Mouse (Mus musculus) retina, postnatal 7 days (tissue): ENCODE measurements around the gene Oxgr1.
"Not testable (repeated sequence)": the region's sequence is repeated elsewhere in the genome, so short reads cannot be mapped to it uniquely, and the experiment has no call there.

Experiments
- DNase-seq: peaks from one replicate; pipeline ENCODE4 v3.0.0-alpha.2; 2012; ENCODE audit warnings: low read depth, low spot score

Oxgr1 gene

DNA sequence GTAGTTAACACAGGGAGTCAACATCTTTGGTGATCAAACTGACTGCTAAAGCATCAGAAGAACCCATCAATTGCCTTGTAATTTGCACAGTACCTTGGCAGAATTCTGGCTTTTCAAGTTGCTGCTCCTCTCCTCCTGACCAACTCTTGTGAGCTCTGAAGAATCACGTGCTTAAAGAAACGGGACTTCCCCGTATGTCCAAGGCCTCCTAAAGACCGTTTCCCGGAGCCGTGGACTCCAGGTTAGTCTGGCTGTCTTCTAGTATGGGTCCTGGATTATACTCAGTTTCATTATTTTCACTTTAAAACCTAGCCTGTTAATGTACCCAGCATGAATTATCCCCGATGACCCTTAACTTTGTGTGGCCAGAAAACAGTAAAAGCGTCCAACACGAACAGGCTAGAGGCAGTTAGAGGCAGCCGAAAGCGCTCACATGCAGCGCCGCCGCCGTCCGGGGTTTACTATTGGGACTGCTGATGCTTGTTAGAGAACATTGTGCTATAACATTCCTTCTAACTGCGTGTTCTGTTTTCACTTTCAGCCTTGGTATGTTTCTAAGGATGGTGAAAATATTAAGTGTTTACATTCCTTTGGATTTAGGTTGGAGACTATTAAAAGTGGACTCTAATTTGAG is at the start of gene Oxgr1:
TSS of gene Oxgr1 (minus strand) at position 249 of the 634 bp plus-strand sequence.
- no peak for DNase-seq

DNA sequence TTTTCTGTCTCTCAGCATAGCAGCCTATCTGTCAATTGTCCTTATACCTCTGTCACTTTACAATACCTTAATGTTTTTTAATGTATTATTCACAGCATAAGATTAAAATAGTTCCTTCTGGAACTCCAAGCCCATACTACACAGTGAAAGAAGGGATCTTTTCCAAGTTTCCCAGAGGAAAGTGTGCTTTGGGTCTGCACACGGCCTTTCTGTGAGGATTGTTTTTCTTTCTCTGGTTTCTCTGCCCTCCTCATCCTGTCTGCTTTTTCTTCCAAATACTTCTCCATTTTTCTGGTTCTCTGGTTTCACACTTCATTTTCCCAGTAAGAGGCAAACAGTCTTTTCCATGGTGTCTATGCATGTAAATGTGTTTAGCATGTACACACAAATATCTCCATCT is 48.2 kb upstream of the Oxgr1 start:
- no peak for DNase-seq

DNA sequence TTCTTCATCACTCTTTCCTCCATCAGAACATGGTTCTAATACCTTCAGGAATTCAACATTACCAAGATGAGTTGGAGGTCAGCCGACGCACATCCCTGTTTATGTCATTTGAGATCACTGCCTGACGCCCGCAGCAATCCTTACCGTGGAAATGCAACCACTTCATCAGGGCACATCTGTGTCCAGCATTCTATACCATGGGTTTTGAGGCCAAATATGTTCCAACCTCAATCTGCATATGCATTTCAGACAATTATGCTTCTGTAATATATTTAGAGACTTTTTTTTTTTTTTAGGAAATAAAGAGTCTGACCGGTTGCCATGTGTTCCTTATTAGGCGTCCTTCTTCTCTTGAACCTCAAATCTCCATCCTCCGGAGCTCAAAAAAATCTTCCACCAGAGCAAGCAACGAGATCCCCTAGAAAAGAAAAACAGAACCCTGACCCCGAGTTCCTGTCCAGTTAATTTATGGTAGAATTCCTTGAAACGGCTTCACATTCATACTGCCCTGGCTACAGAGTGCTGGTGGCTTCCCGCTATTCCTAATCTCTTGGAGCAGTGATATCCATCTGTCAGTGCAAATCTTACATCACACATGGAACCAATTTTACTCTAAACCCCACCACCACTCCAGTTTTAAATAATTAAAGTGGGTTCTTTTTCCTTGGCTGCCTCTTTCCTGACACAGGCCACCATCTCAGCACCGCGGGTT is 47.6 kb upstream of the Oxgr1 start:
- no peak for DNase-seq

DNA sequence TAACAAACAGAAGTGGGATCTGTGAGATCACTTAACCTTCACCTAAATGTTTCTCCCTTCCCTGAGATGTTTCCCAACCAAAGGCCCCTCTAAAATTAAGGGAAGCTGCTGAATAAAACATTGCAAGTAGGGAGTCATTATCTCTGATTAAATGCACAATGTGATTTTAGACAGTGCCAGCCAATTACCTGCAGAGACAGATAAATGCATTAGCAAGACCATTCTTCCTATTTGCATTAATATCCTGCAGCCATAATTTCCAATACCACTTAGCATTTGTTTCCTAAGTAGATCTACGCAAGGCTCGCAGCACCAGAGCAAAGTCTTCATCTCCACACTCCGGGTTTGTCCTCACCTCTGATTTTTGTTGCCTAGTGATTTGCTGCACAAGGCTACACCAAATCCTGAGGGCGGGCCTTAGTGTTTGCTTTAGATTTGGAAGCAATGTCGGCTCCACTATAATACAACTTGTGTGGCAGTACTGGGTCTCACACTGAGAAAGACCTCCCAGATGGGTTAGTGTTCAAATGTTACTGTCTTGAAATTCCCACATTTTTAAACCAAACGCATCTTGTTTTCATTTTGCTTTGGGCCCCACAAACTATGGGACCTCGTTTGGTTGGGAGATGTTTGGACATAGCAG is 46.9 kb upstream of the Oxgr1 start:
- no peak for DNase-seq

DNA sequence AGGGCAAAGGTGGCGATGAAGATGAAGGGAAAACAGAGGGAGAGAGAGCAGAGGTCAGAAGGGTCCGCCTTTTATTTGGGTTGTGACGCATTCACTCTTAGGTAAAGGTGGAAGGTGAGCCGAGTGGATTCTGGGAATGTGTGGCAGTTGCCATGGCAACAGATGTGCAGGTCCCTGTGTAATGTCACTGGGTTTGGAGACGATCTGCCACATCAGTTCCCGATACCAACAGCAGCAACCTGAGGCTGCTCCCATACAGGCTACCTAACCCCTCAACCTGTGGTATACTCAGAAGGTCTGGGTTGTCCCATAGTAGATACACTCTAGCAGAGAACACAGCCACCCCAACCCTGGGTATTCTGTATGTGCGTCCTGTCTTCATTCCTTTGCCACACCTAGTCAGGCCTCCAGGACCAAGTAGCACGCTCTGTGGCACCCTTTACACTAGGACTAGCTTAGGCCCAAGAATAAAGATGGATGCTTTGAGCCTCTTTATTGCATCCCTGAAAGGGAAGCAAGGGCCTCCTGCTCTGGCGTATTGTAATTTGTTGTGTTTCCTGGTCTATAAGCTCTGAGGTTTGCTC is 41.9 kb upstream of the Oxgr1 start:
- DNase-seq, result no peak

DNA sequence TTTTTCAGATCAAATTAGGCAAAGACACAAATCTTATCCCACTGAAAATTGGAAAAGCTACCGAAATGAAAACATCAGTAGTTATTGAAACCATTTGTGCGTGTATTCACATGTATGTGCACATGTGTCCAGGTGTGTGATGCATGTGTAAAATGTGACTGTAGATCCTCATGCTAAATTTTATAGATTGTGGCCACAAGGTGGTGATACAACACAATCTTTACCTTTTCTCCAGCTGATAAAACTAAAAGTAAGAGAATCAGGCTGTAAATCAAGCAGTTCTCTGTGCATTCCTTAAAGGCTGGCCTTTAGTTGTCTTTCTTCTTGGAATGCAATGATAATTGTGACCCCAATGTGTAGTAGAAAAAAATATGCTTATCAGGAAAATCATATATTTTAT is 34.0 kb upstream of the Oxgr1 start:
- DNase-seq, result peak; percentile 24

DNA sequence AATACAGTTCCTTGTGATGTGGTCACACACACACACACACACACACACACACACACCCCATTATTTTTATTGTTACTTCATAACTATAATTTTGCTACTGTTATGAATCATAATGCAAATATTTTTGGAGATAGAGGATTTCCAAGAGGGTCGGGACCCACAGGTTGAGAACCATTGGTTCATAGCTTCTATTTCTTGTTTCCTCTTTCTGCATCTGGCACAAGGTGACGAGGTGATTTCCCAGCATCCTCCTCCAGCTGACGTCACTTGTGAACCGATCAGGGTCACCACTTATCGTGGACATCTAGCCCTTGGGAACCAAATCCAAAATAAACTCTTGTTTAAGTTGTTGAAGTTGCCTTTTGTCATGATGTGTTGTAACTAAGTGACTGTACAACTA is 33.5 kb upstream of the Oxgr1 start:
- DNase-seq, result no peak

- DNase-seq, result no peak
These were observed 32.0 kb upstream of the Oxgr1 start for GRCm38 (mm10) chr14:120074231-120074630.

DNA sequence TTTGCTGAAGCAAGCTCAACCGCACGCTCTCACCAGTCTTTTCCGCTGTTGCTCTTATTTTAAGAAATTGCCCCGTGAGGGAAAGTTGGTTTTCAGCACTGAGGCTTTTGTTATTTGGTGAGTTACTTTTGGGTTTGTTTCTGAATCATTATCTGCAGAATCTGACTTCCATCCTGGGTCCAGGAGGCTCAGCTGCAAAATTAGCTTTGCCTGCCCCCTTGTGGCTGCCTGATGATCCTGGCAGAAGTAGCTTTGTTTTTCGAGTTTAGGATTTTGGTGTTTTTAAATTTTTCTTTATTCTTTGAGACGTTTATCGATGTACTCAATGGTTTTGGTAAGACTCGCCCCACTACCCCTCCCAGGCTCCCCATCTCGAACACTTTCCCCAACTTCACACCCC is 18.9 kb upstream of the Oxgr1 start:
- peak; percentile 25 for DNase-seq

DNA sequence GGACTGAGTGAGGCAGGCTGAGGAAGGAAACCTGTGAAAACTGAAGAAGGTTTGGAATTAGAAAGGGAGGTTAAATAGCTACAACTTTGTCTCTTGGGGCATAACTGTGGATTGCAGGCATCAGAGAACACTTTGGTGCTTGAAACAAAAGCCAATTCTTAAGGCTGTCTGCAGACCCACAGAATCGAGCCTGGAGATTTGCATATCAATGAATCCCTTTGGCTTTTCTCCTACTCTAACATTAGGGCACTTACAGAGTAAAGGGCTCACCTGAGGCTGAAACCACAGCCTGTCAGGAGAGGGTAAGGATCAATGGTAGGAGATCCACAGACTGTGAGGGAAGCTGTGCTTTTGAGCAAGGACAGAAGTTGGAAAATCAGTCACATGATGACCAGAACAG is 8.8 kb downstream of the Oxgr1 start:
- DNase-seq, result no peak

DNA sequence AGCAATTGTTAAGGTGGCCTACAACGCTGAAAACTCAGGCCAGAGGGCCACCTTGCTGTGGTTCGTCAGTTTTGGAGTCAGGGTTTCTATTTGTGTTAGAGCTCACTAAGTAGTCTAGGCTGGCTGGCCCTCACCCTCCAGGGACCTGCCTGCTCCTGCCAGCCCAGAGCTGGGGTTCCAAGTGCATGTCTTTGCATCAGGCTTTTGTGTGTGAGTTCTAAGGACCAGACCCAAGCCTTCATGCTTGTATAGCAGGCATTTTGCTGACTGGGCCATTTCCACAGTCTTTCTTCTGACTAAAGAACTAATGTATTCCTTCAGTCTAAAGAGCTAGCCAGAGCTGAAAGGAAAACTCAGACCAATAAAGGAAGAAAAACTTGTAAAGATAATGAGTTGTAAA is 22.3 kb downstream of the Oxgr1 start:
- DNase-seq, result no peak

DNA sequence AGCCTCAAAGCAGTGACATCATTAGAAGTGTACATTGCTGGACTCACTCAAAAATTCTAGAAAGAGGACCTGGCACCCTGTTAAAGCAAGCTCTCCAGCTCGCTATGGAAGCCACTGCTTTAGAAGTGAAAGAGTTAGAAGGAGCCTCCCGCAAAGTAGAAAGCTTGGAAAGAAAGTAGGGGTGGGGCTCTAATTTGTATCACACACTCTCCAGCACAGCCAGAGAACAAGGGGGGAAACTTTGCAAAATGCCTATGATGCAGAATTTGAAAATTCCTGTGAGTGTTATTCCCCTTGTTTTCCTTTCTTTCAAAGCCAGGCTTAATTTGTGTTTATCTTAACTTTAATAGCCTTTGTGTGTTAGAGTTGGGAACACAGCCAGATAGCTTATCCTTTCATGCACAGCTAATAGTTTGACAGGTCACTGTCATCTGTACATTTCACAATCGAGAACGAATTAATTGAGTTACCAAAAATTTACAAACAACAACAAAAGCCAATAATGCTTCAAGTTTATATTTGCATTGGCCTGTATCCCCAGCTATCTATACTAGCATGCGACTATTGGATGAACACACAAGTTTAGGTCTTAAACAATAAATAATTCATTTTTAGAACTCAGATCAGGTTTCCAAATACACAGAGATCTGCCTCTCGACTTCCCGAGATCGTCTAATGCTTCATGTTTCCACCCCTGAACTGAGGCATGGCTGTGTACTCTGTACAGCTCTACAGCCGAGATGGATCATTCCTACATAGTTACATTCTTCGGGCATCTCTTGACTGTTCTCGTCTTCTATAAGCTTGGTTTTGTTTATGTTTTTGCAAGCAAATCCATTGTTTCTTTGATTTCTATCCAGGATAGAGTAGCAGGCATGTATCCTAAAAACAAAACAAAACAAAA is 32.0 kb downstream of the Oxgr1 start:
- no peak for DNase-seq

GRCm38 (mm10) chr14:120005153-120005552 is 37.1 kb downstream of the Oxgr1 start:
- DNase-seq, result no peak

DNA sequence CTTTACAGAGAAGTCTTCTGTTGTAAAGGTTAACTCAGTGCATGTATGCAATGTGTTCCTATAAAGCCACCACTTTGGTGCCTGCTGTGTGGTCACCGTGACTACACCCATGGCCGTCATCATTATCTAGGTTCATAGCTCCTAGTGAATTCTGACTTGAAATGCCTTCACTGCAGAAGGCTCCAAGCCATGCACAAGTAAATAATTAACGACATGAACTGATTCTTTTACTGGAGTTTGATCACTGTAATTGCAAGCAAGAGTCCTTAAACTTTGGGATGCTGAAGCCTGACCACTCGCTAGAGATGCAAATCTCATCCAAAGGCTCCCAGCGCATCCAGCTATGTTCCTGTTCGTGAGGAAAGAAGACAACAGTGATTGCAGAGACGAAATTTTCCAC is 38.6 kb downstream of the Oxgr1 start:
- DNase-seq, result no peak

DNA sequence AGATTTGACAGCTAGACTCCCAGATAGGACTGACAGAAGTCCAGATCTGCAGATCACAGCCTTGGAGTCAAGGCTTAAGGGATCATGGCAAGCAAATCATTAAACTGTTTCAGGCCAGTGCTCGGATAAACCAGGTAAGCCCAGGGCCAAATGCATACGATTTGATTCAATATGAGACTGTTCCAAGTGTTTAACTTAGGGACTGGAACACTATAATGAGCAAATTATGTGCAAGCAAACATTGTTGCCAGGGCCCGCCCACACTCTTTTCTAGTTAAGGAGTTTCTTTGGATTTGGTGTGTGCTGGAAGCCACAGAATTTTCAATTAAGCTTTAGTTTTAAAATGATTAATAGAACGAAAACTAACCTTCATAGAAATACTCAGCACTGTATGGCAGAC is 39.6 kb downstream of the Oxgr1 start:
- no peak for DNase-seq

GRCm38 (mm10) chr14:119989651-119990050 is 52.6 kb downstream of the Oxgr1 start:
- no peak for DNase-seq

DNA sequence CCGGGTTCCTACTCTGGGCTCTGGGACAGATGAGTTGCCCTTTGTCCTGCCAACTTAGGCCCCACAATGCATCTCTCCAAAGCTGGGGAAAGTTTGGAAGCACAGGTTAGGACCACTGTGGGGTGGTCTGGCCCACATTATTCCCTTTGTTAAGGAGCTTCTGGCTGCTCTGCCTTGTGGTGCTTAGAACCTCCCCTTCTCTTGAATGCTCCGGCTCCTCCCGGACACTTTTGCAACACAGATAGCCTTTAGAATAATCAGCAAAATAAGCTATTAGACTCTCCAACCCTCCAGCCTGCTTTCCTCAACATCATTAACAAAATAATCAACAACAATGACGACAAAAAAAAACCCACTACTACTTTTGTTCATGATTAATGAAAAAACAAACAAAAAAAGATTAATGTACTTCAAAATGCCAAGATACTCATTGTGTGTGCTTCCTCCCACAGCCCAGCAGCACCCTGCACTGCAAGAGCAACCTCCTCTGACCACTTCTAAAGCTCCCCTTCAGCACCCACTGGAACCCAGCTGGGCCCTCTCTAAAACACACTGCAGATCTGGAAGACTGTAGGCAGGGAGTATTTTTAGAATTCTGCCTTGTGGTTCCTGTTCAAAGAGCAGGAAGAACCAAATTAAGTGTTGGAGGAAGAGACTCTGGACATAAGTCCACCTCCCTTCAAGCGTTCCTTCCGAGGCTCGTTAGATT is 53.1 kb downstream of the Oxgr1 start:
- no peak for DNase-seq

DNA sequence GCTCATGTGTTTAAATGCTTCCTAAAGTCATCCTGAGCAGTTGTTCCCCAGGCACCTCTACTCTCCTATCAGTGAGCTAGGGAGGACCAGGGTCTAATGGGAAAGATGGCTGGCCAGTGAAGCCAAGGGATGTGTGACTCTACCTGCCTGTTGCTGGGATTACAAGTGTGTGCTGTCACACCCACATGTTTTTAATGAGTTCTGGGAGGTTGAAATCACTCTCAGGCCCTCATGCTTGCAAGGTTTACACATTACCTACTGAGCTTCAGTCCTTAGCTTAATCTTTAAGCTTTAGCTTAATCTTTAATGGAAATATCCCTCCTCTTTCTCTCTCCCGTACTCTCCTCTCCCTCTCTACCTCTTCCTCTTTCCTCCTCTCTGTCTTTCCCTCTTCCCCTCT is 55.0 kb downstream of the Oxgr1 start:
- DNase-seq, result no peak

DNA sequence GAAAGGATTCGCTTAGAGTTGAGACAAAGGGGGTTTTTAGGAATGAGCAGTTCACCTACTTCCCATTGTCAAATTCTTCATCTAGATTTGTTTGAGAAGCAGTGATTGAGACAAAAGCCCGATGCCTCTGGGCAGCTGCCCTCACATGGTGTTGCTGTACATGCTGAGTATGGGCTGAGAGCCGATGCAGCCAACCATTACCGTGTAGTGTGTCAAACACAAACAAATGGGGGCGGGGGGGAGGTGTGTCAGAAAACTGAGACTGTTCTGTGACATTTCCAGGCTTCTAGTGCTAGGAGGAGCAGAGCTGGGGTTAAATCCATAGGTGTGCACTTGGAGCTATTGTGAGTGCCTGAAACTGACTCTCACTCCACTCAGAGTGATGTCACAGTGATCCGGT is 55.5 kb downstream of the Oxgr1 start:
- DNase-seq, result no peak

- DNase-seq, result not testable (repeated sequence)
These were observed 55.9 kb downstream of the Oxgr1 start for GRCm38 (mm10) chr14:119986351-119986750.

- no peak for DNase-seq
These were observed 60.9 kb downstream of the Oxgr1 start for GRCm38 (mm10) chr14:119981314-119981713.
